Mouse (Mus musculus) intestine, postnatal 0 days (tissue): ENCODE results near the gene Tns1. TPM values are rescaled to one million over a fixed set of nuclear protein-coding genes. Genes with fewer than 3 reads are reported as not detected.
A peak's percentile ranks its signal among the peaks of the same experiment; 100 is the strongest.

Experiments used
- ATAC-seq: fragments of 200-750 bp; cut with Nextera tagmentation; 2 replicates; pipeline ENCODE4 v1.8.0; 2017; ENCODE audit warnings: mild to moderate bottlenecking, moderate TSS enrichment, moderate library complexity
- H3K27ac ChIP-seq: fragments of 300-500 bp; sonication (generic); 2 replicates; pipeline ENCODE4 v1.5.1; 2014; ENCODE audit warnings: mild to moderate bottlenecking, low read depth, low read length, moderate library complexity
- H3K27me3 ChIP-seq: fragments of 300-500 bp; sonication (generic); replicated peaks from 2 replicates; pipeline ENCODE4 v1.6.1; 2014; ENCODE audit warnings: low read length, mixed read lengths; ENCODE audit not compliant: control insufficient read depth, insufficient read depth
- H3K36me3 ChIP-seq: fragments of 300-500 bp; sonication (generic); 2 replicates; pipeline ENCODE4 v1.6.1; 2014; ENCODE audit warnings: mild to moderate bottlenecking, moderate library complexity; ENCODE audit not compliant: control insufficient read depth, insufficient read depth
- H3K4me1 ChIP-seq: fragments of 300-500 bp; sonication (generic); replicated peaks from 2 replicates; pipeline ENCODE4 v1.6.1; 2014; ENCODE audit warnings: antibody characterized with exemption, low read length, mixed read lengths; ENCODE audit not compliant: control insufficient read depth, insufficient read depth
- H3K4me2 ChIP-seq: fragments of 300-500 bp; sonication (generic); replicated peaks from 2 replicates; pipeline ENCODE4 v1.6.1; 2014; ENCODE audit warnings: low read depth, mild to moderate bottlenecking, moderate library complexity
- H3K4me3 ChIP-seq: fragments of 300-500 bp; sonication (generic); 2 replicates; pipeline ENCODE4 v1.5.1; 2014; ENCODE audit warnings: low read depth, low read length
- H3K9ac ChIP-seq: fragments of 300-500 bp; sonication (generic); 2 replicates; pipeline ENCODE4 v1.6.1; 2014; ENCODE audit warnings: mild to moderate bottlenecking, low read depth, low read length
- H3K9me3 ChIP-seq: fragments of 300-500 bp; sonication (generic); 2 replicates; pipeline ENCODE4 v1.6.1; 2016; ENCODE audit warnings: mixed run types; ENCODE audit not compliant: control insufficient read depth
- CTCF ChIP-seq: sonication (generic); IDR thresholded peaks from 2 replicates; pipeline ENCODE4 v1.5.1; 2016; ENCODE audit warnings: low read depth, mild to moderate bottlenecking, control low read depth, antibody characterized with exemption, moderate library complexity
- WGBS: fragments of 180-500 bp; shearing (Covaris S2); extraction: QIAGEN DNeasy Blood & Tissue Kit; methylation state at CpG from one replicate; pipeline ENCODE4 v1.1.7; 2014; 5-methylcytosine and 5-hydroxymethylcytosine counted together
- polyA plus RNA-seq: library from polyadenylated mRNA; unstranded; fragments of >200 nt; fragmentation: Nextera tagmentation; extraction: Ambion mirVana; gene quantifications from 2 replicates; pipeline ENCODE4 v1.2.1, GENCODE M21; 2015

Gene Tns1
- polyA plus RNA-seq, 1 experiment from 2014 or later, result 21.5 TPM

- no peaks in the 10 kb centered on the region for H3K36me3 ChIP-seq
- H3K27ac ChIP-seq, result no peak overlapping the region
- no peaks in the 10 kb centered on the region for H3K4me1 ChIP-seq
- H3K4me2 ChIP-seq, result no peak overlapping the region
- no peak for TF ChIP-seq CTCF
- H3K9me3 ChIP-seq, result no peaks in the 10 kb centered on the region
- no peak overlapping the region for H3K4me3 ChIP-seq
- H3K27me3 ChIP-seq, result no peaks in the 10 kb centered on the region
- no peak for ATAC-seq
- no peak overlapping the region for H3K9ac ChIP-seq
- WGBS, result 74% methylated on average over 2 of the region's 2 CpGs
Observed at GRCm38 (mm10) chr1:74053068-74053467, 71.2 kb downstream of the Tns1 start.

GRCm38 (mm10) chr1:74051349-74051748, 72.9 kb downstream of the Tns1 start:
- Histone ChIP-seq H3K9me3 (no peaks in the 10 kb centered on the region), H3K27me3 (no peaks in the 10 kb centered on the region), H3K4me3 (no peak overlapping the region), H3K4me1 (no peaks in the 10 kb centered on the region), H3K9ac (no peak overlapping the region), H3K27ac (no peak overlapping the region), H3K4me2 (no peak overlapping the region), H3K36me3 (no peaks in the 10 kb centered on the region)
- TF ChIP-seq CTCF, result no peak
- ATAC-seq, result 0 out of 2 replicates have a peak, but pooled peaks have one; percentile 19
- WGBS, result 46% methylated on average over 2 of the region's 2 CpGs

GRCm38 (mm10) chr1:74049430-74049829, 74.8 kb downstream of the Tns1 start:
- no peaks in the 10 kb centered on the region for H3K36me3 ChIP-seq
- H3K4me3 ChIP-seq, result no peak overlapping the region
- H3K9me3 ChIP-seq, result no peaks in the 10 kb centered on the region
- H3K9ac ChIP-seq, result no peak overlapping the region
- 0 out of 2 replicates have a peak, but pooled peaks cover 1% of the 10 kb centered on the region for H3K4me1 ChIP-seq
- ATAC-seq, result no peak
- no peak for TF ChIP-seq CTCF
- no peak overlapping the region for H3K4me2 ChIP-seq
- H3K27ac ChIP-seq, result no peak overlapping the region
- H3K27me3 ChIP-seq, result no peaks in the 10 kb centered on the region
- 66% methylated on average over 17 of the region's 17 CpGs for WGBS

GRCm38 (mm10) chr1:74047722-74048121, 76.5 kb downstream of the Tns1 start:
- no peak for ATAC-seq
- H3K4me1 ChIP-seq, result peaks cover 12% of the 10 kb centered on the region; the same call in 1 of the 2 replicates
- 76% methylated on average over 6 of the region's 6 CpGs for WGBS
- no peaks in the 10 kb centered on the region for H3K36me3 ChIP-seq
- H3K4me2 ChIP-seq, result no peak overlapping the region
- H3K9ac ChIP-seq, result no peak overlapping the region
- H3K9me3 ChIP-seq, result no peaks in the 10 kb centered on the region
- no peak for TF ChIP-seq CTCF
- no peak overlapping the region for H3K27ac ChIP-seq
- H3K4me3 ChIP-seq, result no peak overlapping the region
- H3K27me3 ChIP-seq, result no peaks in the 10 kb centered on the region

- no peak overlapping the region for H3K4me3 ChIP-seq
- no peaks in the 10 kb centered on the region for H3K9me3 ChIP-seq
- H3K4me1 ChIP-seq, result peaks cover 12% of the 10 kb centered on the region; the same call in 1 of the 2 replicates
- whole genome bisulfite sequencing, result 43% methylated on average over 2 of the region's 2 CpGs
- H3K36me3 ChIP-seq, result no peaks in the 10 kb centered on the region
- H3K4me2 ChIP-seq, result no peak overlapping the region
- TF ChIP-seq CTCF, result no peak
- H3K27me3 ChIP-seq, result no peaks in the 10 kb centered on the region
- H3K9ac ChIP-seq, result no peak overlapping the region
- H3K27ac ChIP-seq, result no peak overlapping the region
- no peak for ATAC-seq
Observed at GRCm38 (mm10) chr1:74047311-74047710, 76.9 kb downstream of the Tns1 start.

- no peaks in the 10 kb centered on the region for H3K9me3 ChIP-seq
- H3K4me1 ChIP-seq, result peaks cover 14% of the 10 kb centered on the region; the same call in 1 of the 2 replicates
- no peak overlapping the region for H3K4me3 ChIP-seq
- ATAC-seq, result no peak
- no peaks in the 10 kb centered on the region for H3K36me3 ChIP-seq
- 87% methylated on average over 2 of the region's 2 CpGs for WGBS
- H3K27me3 ChIP-seq, result 0 out of 2 replicates have a peak, but pooled peaks cover 3% of the 10 kb centered on the region
- no peak overlapping the region for H3K9ac ChIP-seq
- H3K27ac ChIP-seq, result no peak overlapping the region
- no peak overlapping the region for H3K4me2 ChIP-seq
- no peak for TF ChIP-seq CTCF
Observed at GRCm38 (mm10) chr1:74045034-74045433, 79.2 kb downstream of the Tns1 start.

GRCm38 (mm10) chr1:74044421-74044820, 79.8 kb downstream of the Tns1 start:
- H3K36me3 ChIP-seq, result no peaks in the 10 kb centered on the region
- no peak for ATAC-seq
- no peak overlapping the region for H3K9ac ChIP-seq
- no peak overlapping the region for H3K27ac ChIP-seq
- H3K4me1 ChIP-seq, result peaks cover 14% of the 10 kb centered on the region; the same call in 1 of the 2 replicates
- H3K9me3 ChIP-seq, result no peaks in the 10 kb centered on the region
- no peak for TF ChIP-seq CTCF
- H3K27me3 ChIP-seq, result 0 out of 2 replicates have a peak, but pooled peaks cover 3% of the 10 kb centered on the region
- no peak overlapping the region for H3K4me2 ChIP-seq
- H3K4me3 ChIP-seq, result no peak overlapping the region
- 86% methylated on average over 1 of the region's 1 CpGs for WGBS
